Mouse (Mus musculus): ENCODE measurements around the gene Chn1.

- TF ChIP-seq CTCF (IDR thresholded peaks at IDR 0.05; ENCODE audit: low read depth, low read length) (no peak), POLR2A (IDR thresholded peaks at IDR 0.05; ENCODE audit: borderline replicate concordance, low read depth, low read length) (no peak)
Measured at GRCm38 (mm10) chr2:73790332-73790731, 15.2 kb upstream of the Chn1 start.
